Mouse (Mus musculus) cerebellum, adult 11 months (tissue): Measurements from ENCODE around the gene Mdm2.

Experiments
- DNase-seq: peaks from one replicate; pipeline ENCODE4 v3.0.0; 2022

Gene Mdm2

GRCm38 (mm10) chr10:117639221-117639599, 71.3 kb downstream of the Mdm2 start:
- DNase-seq: no peak
